Mouse (Mus musculus): ENCODE results near the gene Col28a1. TPM values are rescaled to one million over a fixed set of nuclear protein-coding genes. Genes with fewer than 3 reads are reported as not detected.

Gene Col28a1
- polyA plus RNA-seq, 1 experiment from 2014 or later = 0.09 TPM

- Histone ChIP-seq H3K4me1 (replicated peaks; ENCODE audit: control insufficient read depth, insufficient read depth, low read length) (0 out of 2 replicates have a peak, but pooled peaks cover 2% of the 10 kb centered on the region), H3K27ac (ENCODE audit: low read depth, low read length) (no peak overlapping the region), H3K4me3 (ENCODE audit: low read depth, low read length) (no peak overlapping the region), H3K27me3 (ENCODE audit: control insufficient read depth, insufficient read depth, low read length) (no peaks in the 10 kb centered on the region), H3K9ac (ENCODE audit: low read length) (no peak overlapping the region), H3K9me3 (ENCODE audit: control insufficient read depth, low read length) (no peaks in the 10 kb centered on the region), H3K4me2 (ENCODE audit: low read depth, low read length, severe bottlenecking) (no peak overlapping the region), H3K36me3 (ENCODE audit: control insufficient read depth, insufficient read depth, low read length) (no peaks in the 10 kb centered on the region)
- ATAC-seq (replicated peaks; ENCODE audit: low FRiP score) = no peak
- no peak for DNase-seq (ENCODE audit: low spot score)
- WGBS = 84% methylated on average over 4 of the region's 4 CpGs
These were observed 223.0 kb downstream of the Col28a1 start for GRCm38 (mm10) chr6:7969376-7969775.

- no peak overlapping the region for H3K4me3 ChIP-seq (ENCODE audit: low read depth, low read length)
- no peak for ATAC-seq (replicated peaks; ENCODE audit: low FRiP score)
- WGBS = 72% methylated on average over 11 of the region's 11 CpGs
These were observed 226.4 kb downstream of the Col28a1 start for GRCm38 (mm10) chr6:7965833-7966522.

GRCm38 (mm10) chr6:7962749-7963148, 229.7 kb downstream of the Col28a1 start:
- H3K4me1 ChIP-seq (replicated peaks; ENCODE audit: control insufficient read depth, insufficient read depth, low read length) = no peaks in the 10 kb centered on the region
- H3K4me2 ChIP-seq (ENCODE audit: low read depth, low read length, severe bottlenecking) = no peak overlapping the region
- no peak overlapping the region for H3K9ac ChIP-seq (ENCODE audit: low read length)
- no peak for ATAC-seq (replicated peaks; ENCODE audit: low FRiP score)
- no peaks in the 10 kb centered on the region for H3K27me3 ChIP-seq (ENCODE audit: control insufficient read depth, insufficient read depth, low read length)
- no peak for DNase-seq (ENCODE audit: low spot score)
- no peak overlapping the region for H3K27ac ChIP-seq (ENCODE audit: low read depth, low read length)
- WGBS = 91% methylated on average over 7 of the region's 7 CpGs
- no peaks in the 10 kb centered on the region for H3K9me3 ChIP-seq (ENCODE audit: control insufficient read depth, low read length)
- H3K4me3 ChIP-seq (ENCODE audit: low read depth, low read length) = no peak overlapping the region
- no peaks in the 10 kb centered on the region for H3K36me3 ChIP-seq (ENCODE audit: control insufficient read depth, insufficient read depth, low read length)

More at GRCm38 (mm10) chr6:7965833-7966522, 226.4 kb downstream of the Col28a1 start:
- Histone ChIP-seq H3K36me3 (ENCODE audit: control insufficient read depth, insufficient read depth, low read length) (no peaks in the 10 kb centered on the region), H3K27me3 (ENCODE audit: control insufficient read depth, insufficient read depth, low read length) (no peaks in the 10 kb centered on the region), H3K4me2 (ENCODE audit: low read depth, low read length, severe bottlenecking) (no peak overlapping the region), H3K9ac (ENCODE audit: low read length) (no peak overlapping the region), H3K4me1 (replicated peaks; ENCODE audit: control insufficient read depth, insufficient read depth, low read length) (no peaks in the 10 kb centered on the region), H3K27ac (ENCODE audit: low read depth, low read length) (no peak overlapping the region), H3K9me3 (ENCODE audit: control insufficient read depth, low read length) (no peaks in the 10 kb centered on the region)
- no peak for DNase-seq (ENCODE audit: low spot score)

GRCm38 (mm10) chr6:7952208-7952607, 240.2 kb downstream of the Col28a1 start:
- H3K4me1 ChIP-seq (replicated peaks; ENCODE audit: control insufficient read depth, insufficient read depth, low read length) = no peaks in the 10 kb centered on the region
- no peaks in the 10 kb centered on the region for H3K9me3 ChIP-seq (ENCODE audit: control insufficient read depth, low read length)
- no peaks in the 10 kb centered on the region for H3K36me3 ChIP-seq (ENCODE audit: control insufficient read depth, insufficient read depth, low read length)
- no peak overlapping the region for H3K27ac ChIP-seq (ENCODE audit: low read depth, low read length)
- no peak overlapping the region for H3K9ac ChIP-seq (ENCODE audit: low read length)
- WGBS = 28% methylated on average over 2 of the region's 2 CpGs
- no peaks in the 10 kb centered on the region for H3K27me3 ChIP-seq (ENCODE audit: control insufficient read depth, insufficient read depth, low read length)
- DNase-seq (ENCODE audit: low spot score) (no peak), ATAC-seq (replicated peaks; ENCODE audit: low FRiP score) (no peak)
- H3K4me3 ChIP-seq (ENCODE audit: low read depth, low read length) = no peak overlapping the region
- no peak overlapping the region for H3K4me2 ChIP-seq (ENCODE audit: low read depth, low read length, severe bottlenecking)

GRCm38 (mm10) chr6:7951778-7952177, 240.6 kb downstream of the Col28a1 start:
- no peak overlapping the region for H3K27ac ChIP-seq (ENCODE audit: low read depth, low read length)
- no peaks in the 10 kb centered on the region for H3K9me3 ChIP-seq (ENCODE audit: control insufficient read depth, low read length)
- H3K27me3 ChIP-seq (ENCODE audit: control insufficient read depth, insufficient read depth, low read length) = no peaks in the 10 kb centered on the region
- no peak overlapping the region for H3K4me2 ChIP-seq (ENCODE audit: low read depth, low read length, severe bottlenecking)
- H3K4me1 ChIP-seq (replicated peaks; ENCODE audit: control insufficient read depth, insufficient read depth, low read length) = no peaks in the 10 kb centered on the region
- no peak overlapping the region for H3K9ac ChIP-seq (ENCODE audit: low read length)
- H3K36me3 ChIP-seq (ENCODE audit: control insufficient read depth, insufficient read depth, low read length) = no peaks in the 10 kb centered on the region
- no peak overlapping the region for H3K4me3 ChIP-seq (ENCODE audit: low read depth, low read length)
- ATAC-seq (replicated peaks; ENCODE audit: low FRiP score) = no peak
- DNase-seq (ENCODE audit: low spot score) = no peak

Other genes starting within 250 kb of the Col28a1 start
- gene Mios, start 16.6 kb upstream of the Col28a1 start, polyA plus RNA-seq (2014; fragmentation: Nextera tagmentation; extraction: Ambion mirVana) = 25.8 and 27.0 TPM in 2 replicates
- 174 and 194 TPM in 2 replicates for gene Rpa3, start 66.6 kb upstream of the Col28a1 start, polyA plus RNA-seq (2014; fragmentation: Nextera tagmentation; extraction: Ambion mirVana)
- gene Umad1, start 66.7 kb upstream of the Col28a1 start, polyA plus RNA-seq (2014; fragmentation: Nextera tagmentation; extraction: Ambion mirVana) = 16.9 and 18.9 TPM in 2 replicates
- gene Gm45062, start 66.8 kb upstream of the Col28a1 start, polyA plus RNA-seq (2014; fragmentation: Nextera tagmentation; extraction: Ambion mirVana) = 13.6 and 19.1 TPM in 2 replicates

Measured in forebrain, embryonic 11.5 days (tissue).